Mouse (Mus musculus): ENCODE results near the gene B3gat3. TPM values are rescaled to one million over a fixed set of nuclear protein-coding genes. Genes with fewer than 3 reads are reported as not detected.

Gene B3gat3
- polyA plus RNA-seq, 1 experiment from 2014 or later: 53.5 TPM

DNA sequence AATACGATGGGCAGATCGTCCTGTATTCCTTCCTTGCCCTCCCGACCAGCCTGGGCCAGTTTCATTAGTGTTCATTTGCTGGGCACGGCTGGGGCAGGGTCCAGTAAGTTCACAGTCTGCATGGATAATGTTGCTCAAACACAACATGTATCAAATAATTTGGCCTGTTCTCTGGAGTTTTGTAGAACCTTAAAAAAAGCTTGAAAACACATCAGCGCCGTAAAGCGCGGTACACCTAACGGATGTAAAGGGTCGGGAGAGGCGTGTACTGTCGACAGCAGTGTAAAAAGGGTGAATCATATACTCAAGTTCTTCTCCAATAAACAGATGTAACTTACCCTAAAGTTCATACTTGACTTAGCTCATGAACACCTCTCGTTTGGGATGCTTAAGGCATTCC lies 21.6 kb upstream of the B3gat3 start:
- peaks cover 23% of the 10 kb centered on the region for H3K36me3 ChIP-seq (ENCODE audit: insufficient read depth, low read length)
- peak overlapping the region; percentile 59 for H3K4me2 ChIP-seq (replicated peaks; ENCODE audit: low read depth, low read length)
- H3K4me3 ChIP-seq (ENCODE audit: low read length): peak overlapping the region; percentile 66
- H3K4me1 ChIP-seq (ENCODE audit: insufficient read depth, low read length): peaks cover 24% of the 10 kb centered on the region
- no peaks in the 10 kb centered on the region for H3K9me3 ChIP-seq (ENCODE audit: low read length)
- H3K9ac ChIP-seq (replicated peaks; ENCODE audit: low read length): peak overlapping the region; percentile 84
- no peaks in the 10 kb centered on the region for H3K27me3 ChIP-seq (ENCODE audit: insufficient read depth, low read length)
- 4% methylated on average over 13 of the region's 13 CpGs for WGBS
- no peak; the same call in 1 of the 2 replicates for ATAC-seq (ENCODE audit: low FRiP score, low TSS enrichment)
- H3K27ac ChIP-seq (ENCODE audit: low read length): peak overlapping the region; percentile 88

GRCm38 (mm10) chr19:8899079-8899478 lies 21.1 kb upstream of the B3gat3 start:
- Histone ChIP-seq H3K27ac (ENCODE audit: low read length) (no peak overlapping the region), H3K4me1 (ENCODE audit: insufficient read depth, low read length) (peaks cover 19% of the 10 kb centered on the region)
- 28% methylated on average over 3 of the region's 3 CpGs for WGBS

DNA sequence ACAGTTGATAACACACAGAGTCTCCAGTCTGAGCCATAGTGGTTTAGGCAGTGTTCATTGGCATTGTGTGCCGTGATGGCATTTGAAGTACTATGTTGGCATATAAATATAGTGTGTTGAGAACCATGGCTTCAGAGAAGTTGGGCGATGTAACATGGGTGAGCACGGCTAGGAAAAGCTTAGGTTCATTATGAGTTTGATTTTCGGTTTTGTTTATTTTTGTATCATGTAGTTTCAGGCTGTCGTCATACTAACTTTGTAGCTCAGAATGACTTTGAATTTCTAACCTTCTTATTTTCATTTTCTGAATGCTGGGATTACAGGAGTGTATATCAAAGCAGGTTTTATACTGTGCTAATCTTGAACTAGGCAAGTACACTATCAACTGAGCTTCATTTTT lies 16.8 kb upstream of the B3gat3 start:
- Histone ChIP-seq H3K36me3 (ENCODE audit: insufficient read depth, low read length) (peaks cover 52% of the 10 kb centered on the region), H3K27ac (ENCODE audit: low read length) (no peak overlapping the region), H3K4me3 (ENCODE audit: low read length) (no peak overlapping the region), H3K9ac (replicated peaks; ENCODE audit: low read length) (no peak overlapping the region), H3K27me3 (ENCODE audit: insufficient read depth, low read length) (no peaks in the 10 kb centered on the region), H3K4me2 (replicated peaks; ENCODE audit: low read depth, low read length) (no peak overlapping the region), H3K4me1 (ENCODE audit: insufficient read depth, low read length) (peaks cover 9% of the 10 kb centered on the region), H3K9me3 (ENCODE audit: low read length) (no peaks in the 10 kb centered on the region)
- WGBS: 93% methylated on average over 5 of the region's 5 CpGs
- no peak for ATAC-seq (ENCODE audit: low FRiP score, low TSS enrichment)

More at GRCm38 (mm10) chr19:8899079-8899478, 21.1 kb upstream of the B3gat3 start:
- Histone ChIP-seq H3K9ac (replicated peaks; ENCODE audit: low read length) (peak overlapping the region; percentile 84), H3K27me3 (ENCODE audit: insufficient read depth, low read length) (no peaks in the 10 kb centered on the region), H3K36me3 (ENCODE audit: insufficient read depth, low read length) (peaks cover 26% of the 10 kb centered on the region), H3K4me2 (replicated peaks; ENCODE audit: low read depth, low read length) (peak overlapping the region; percentile 59), H3K9me3 (ENCODE audit: low read length) (no peaks in the 10 kb centered on the region), H3K4me3 (ENCODE audit: low read length) (peak overlapping the region; percentile 66)
- ATAC-seq (ENCODE audit: low FRiP score, low TSS enrichment): no peak

DNA sequence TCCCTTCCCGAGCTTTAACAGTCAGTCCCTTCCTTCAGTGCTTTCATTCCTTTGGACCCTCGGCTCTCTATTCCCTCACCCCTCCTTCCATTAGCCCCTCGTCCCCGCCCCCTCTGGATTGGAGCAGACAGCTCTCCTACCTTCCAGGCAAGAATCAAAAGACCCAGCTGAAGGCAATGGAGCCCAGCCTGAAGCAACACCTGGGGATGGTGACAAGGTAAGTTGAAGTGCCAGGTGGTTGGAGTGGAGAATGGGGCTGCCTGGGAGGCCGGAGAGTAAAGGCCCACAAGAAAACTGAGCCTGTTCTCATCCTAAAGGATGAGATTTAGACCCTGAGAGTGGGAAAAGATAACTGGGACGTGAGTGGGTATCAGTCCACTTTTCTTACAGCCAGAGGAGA lies 11.6 kb upstream of the B3gat3 start:
- Histone ChIP-seq H3K9ac (replicated peaks; ENCODE audit: low read length) (no peak overlapping the region), H3K36me3 (ENCODE audit: insufficient read depth, low read length) (peaks cover 91% of the 10 kb centered on the region), H3K4me1 (ENCODE audit: insufficient read depth, low read length) (no peaks in the 10 kb centered on the region), H3K9me3 (ENCODE audit: low read length) (no peaks in the 10 kb centered on the region), H3K27ac (ENCODE audit: low read length) (no peak overlapping the region), H3K4me2 (replicated peaks; ENCODE audit: low read depth, low read length) (no peak overlapping the region), H3K27me3 (ENCODE audit: insufficient read depth, low read length) (no peaks in the 10 kb centered on the region), H3K4me3 (ENCODE audit: low read length) (no peak overlapping the region)
- ATAC-seq (ENCODE audit: low FRiP score, low TSS enrichment): no peak
- 88% methylated on average over 6 of the region's 6 CpGs for WGBS

DNA sequence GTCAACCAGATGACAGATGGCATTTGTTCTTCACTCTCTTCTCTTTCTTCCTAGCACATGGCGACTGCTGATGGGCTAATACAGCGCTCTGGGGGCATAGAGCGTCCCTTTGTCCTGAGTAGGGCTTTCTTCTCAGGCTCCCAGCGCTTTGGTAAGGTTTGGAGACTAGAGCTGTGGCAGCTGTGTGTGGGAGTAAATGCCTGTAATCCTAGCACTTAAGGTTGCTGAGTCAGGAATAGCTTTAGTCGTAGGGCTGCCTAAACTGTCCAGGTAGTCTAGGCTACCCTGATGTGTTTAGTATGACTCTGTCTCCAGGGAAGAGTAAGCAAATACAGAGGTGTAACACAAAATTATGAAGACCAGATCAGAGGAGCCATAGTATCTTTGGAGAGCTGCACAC lies 8.4 kb upstream of the B3gat3 start:
- ATAC-seq (ENCODE audit: low FRiP score, low TSS enrichment): no peak
- H3K4me2 ChIP-seq (replicated peaks; ENCODE audit: low read depth, low read length): no peak overlapping the region
- H3K27ac ChIP-seq (ENCODE audit: low read length): no peak overlapping the region
- 80% methylated on average over 5 of the region's 5 CpGs for WGBS
- H3K4me3 ChIP-seq (ENCODE audit: low read length): no peak overlapping the region
- H3K9ac ChIP-seq (replicated peaks; ENCODE audit: low read length): no peak overlapping the region
- H3K36me3 ChIP-seq (ENCODE audit: insufficient read depth, low read length): peaks cover 100% of the 10 kb centered on the region
- H3K4me1 ChIP-seq (ENCODE audit: insufficient read depth, low read length): no peaks in the 10 kb centered on the region
- no peaks in the 10 kb centered on the region for H3K27me3 ChIP-seq (ENCODE audit: insufficient read depth, low read length)
- H3K9me3 ChIP-seq (ENCODE audit: low read length): no peaks in the 10 kb centered on the region

DNA sequence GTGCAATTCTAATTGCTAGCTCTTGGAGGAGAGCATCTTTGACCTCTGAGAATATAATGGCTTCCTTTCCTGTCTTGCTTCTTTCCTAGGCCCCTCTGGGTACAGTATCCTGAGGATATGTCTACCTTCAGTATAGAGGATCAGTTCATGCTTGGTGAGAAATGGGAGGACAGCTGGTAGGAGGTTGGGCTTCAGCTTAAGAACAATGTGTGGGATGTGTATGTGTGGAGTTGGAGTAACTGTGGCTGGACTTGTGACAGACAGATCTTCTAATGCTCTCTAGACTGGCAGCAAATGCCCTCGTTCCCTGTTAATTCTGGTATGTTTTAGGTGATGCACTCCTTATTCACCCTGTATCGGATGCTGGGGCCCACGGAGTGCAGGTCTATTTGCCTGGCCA lies 6.0 kb upstream of the B3gat3 start:
- H3K36me3 ChIP-seq (ENCODE audit: insufficient read depth, low read length): peaks cover 79% of the 10 kb centered on the region
- no peaks in the 10 kb centered on the region for H3K9me3 ChIP-seq (ENCODE audit: low read length)
- no peaks in the 10 kb centered on the region for H3K27me3 ChIP-seq (ENCODE audit: insufficient read depth, low read length)
- H3K9ac ChIP-seq (replicated peaks; ENCODE audit: low read length): no peak overlapping the region
- no peaks in the 10 kb centered on the region for H3K4me1 ChIP-seq (ENCODE audit: insufficient read depth, low read length)
- H3K4me2 ChIP-seq (replicated peaks; ENCODE audit: low read depth, low read length): no peak overlapping the region
- no peak for ATAC-seq (ENCODE audit: low FRiP score, low TSS enrichment)
- H3K27ac ChIP-seq (ENCODE audit: low read length): no peak overlapping the region
- WGBS: 94% methylated on average over 3 of the region's 3 CpGs
- H3K4me3 ChIP-seq (ENCODE audit: low read length): no peak overlapping the region

DNA sequence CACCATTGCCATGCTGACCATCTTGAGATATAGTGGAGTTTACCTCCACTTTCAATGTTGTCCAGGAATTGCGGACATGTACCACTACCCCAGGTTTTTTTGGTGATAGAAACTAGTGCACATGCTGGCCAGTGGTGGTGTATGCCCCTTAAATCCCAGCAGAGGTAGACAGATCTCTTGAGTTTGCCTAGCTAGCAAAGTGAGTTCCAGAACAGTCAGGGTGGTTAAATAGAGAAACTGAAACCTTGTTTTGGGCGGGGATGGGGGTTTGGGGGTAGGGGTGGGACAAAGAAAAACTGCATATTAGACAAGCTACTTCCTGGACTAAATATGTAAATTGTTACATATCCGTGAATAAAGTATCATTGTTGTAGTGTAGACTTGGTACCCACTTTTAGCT lies 1.2 kb upstream of the B3gat3 start:
- H3K27me3 ChIP-seq (ENCODE audit: insufficient read depth, low read length): no peaks in the 10 kb centered on the region
- no peak for ATAC-seq (ENCODE audit: low FRiP score, low TSS enrichment)

DNA sequence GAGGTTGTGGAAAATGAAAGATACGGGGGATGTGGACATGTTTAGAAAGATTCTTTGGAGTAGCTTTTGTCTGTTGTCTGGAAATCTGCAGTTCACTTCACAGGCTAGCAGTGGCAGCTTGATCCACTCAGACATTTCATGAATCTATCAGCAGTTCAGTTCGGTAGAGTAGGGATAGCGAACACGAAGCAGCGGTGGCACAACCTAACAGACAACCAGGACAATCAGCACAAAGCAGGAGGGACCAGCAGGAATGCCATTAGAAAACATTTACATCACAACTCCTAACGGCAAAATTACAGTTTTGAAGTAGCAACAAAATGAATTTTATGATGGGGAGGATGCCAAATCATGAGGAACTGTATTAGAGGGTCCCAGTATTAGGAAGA lies 496 bp upstream of the B3gat3 start:
- Histone ChIP-seq H3K4me3 (ENCODE audit: low read length) (peak overlapping the region; percentile 81), H3K36me3 (ENCODE audit: insufficient read depth, low read length) (peaks cover 28% of the 10 kb centered on the region), H3K9ac (replicated peaks; ENCODE audit: low read length) (peak overlapping the region; percentile 87; the same call in 1 of the 2 replicates), H3K4me2 (replicated peaks; ENCODE audit: low read depth, low read length) (peak overlapping the region; percentile 56), H3K27me3 (ENCODE audit: insufficient read depth, low read length) (no peaks in the 10 kb centered on the region), H3K4me1 (ENCODE audit: insufficient read depth, low read length) (peaks cover 16% of the 10 kb centered on the region), H3K9me3 (ENCODE audit: low read length) (no peaks in the 10 kb centered on the region), H3K27ac (ENCODE audit: low read length) (peak overlapping the region; percentile 96)
- no peak for ATAC-seq (ENCODE audit: low FRiP score, low TSS enrichment)
- 55% methylated on average over 6 of the region's 6 CpGs for WGBS

More for the DNA sequence above, 1.2 kb upstream of the B3gat3 start:
- 94% methylated on average over 3 of the region's 3 CpGs for WGBS
- Histone ChIP-seq H3K36me3 (ENCODE audit: insufficient read depth, low read length) (peaks cover 35% of the 10 kb centered on the region), H3K9ac (replicated peaks; ENCODE audit: low read length) (no peak overlapping the region), H3K4me3 (ENCODE audit: low read length) (no peak overlapping the region), H3K4me1 (ENCODE audit: insufficient read depth, low read length) (peaks cover 16% of the 10 kb centered on the region), H3K9me3 (ENCODE audit: low read length) (no peaks in the 10 kb centered on the region), H3K27ac (ENCODE audit: low read length) (no peak overlapping the region), H3K4me2 (replicated peaks; ENCODE audit: low read depth, low read length) (no peak overlapping the region)

DNA sequence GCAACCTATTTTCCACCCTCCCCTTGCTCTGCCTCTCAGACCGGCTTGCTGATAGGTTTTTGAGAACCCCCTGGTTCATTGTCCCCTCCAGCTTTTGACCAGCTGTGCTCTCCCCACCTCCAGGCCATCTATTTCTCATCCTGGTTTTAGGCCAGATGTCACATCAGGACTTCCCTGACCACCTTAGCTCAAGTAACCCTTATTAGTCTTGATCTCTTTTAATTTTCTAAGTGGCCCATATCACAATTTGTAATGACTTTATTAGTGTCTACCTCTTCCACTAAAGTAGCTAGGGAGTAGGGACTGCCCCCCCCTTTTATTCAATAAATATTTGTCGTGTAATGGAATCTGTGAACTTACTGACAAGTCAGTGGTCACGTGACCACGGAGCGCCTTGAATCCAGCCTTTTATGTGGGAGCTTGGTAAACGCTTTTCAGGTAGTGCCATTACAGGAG lies 690 bp downstream of the B3gat3 start:
- peak; percentile 25; the same call in 1 of the 2 replicates for ATAC-seq (ENCODE audit: low FRiP score, low TSS enrichment)
- peak overlapping the region; percentile 87 for H3K9ac ChIP-seq (replicated peaks; ENCODE audit: low read length)
- peak overlapping the region; percentile 81 for H3K4me3 ChIP-seq (ENCODE audit: low read length)
- H3K36me3 ChIP-seq (ENCODE audit: insufficient read depth, low read length): peaks cover 25% of the 10 kb centered on the region
- H3K4me1 ChIP-seq (ENCODE audit: insufficient read depth, low read length): peaks cover 16% of the 10 kb centered on the region
- H3K4me2 ChIP-seq (replicated peaks; ENCODE audit: low read depth, low read length): peak overlapping the region; percentile 56
- peak overlapping the region; percentile 96 for H3K27ac ChIP-seq (ENCODE audit: low read length)
- H3K27me3 ChIP-seq (ENCODE audit: insufficient read depth, low read length): no peaks in the 10 kb centered on the region
- no peaks in the 10 kb centered on the region for H3K9me3 ChIP-seq (ENCODE audit: low read length)
- 1% methylated on average over 6 of the region's 6 CpGs for WGBS

- peak overlapping the region; percentile 13; the same call in 1 of the 2 replicates for H3K9ac ChIP-seq (replicated peaks; ENCODE audit: low read length)
- ATAC-seq (ENCODE audit: low FRiP score, low TSS enrichment): no peak
These were observed 1.6 kb downstream of the B3gat3 start for GRCm38 (mm10) chr19:8921741-8922140.

More at GRCm38 (mm10) chr19:8921741-8922140, 1.6 kb downstream of the B3gat3 start:
- peaks cover 16% of the 10 kb centered on the region for H3K4me1 ChIP-seq (ENCODE audit: insufficient read depth, low read length)
- no peak overlapping the region for H3K27ac ChIP-seq (ENCODE audit: low read length)
- H3K27me3 ChIP-seq (ENCODE audit: insufficient read depth, low read length): no peaks in the 10 kb centered on the region
- H3K4me3 ChIP-seq (ENCODE audit: low read length): no peak overlapping the region
- no peaks in the 10 kb centered on the region for H3K9me3 ChIP-seq (ENCODE audit: low read length)
- WGBS: 80% methylated on average over 9 of the region's 9 CpGs
- H3K4me2 ChIP-seq (replicated peaks; ENCODE audit: low read depth, low read length): peak overlapping the region; percentile 56; the same call in 1 of the 2 replicates
- H3K36me3 ChIP-seq (ENCODE audit: insufficient read depth, low read length): peaks cover 21% of the 10 kb centered on the region; the same call in 1 of the 2 replicates

Data from kidney, embryonic 16.5 days (tissue).